Mouse (Mus musculus) ES-Bruce4 (cell line): ENCODE measurements around the gene Mgat4a. TPM values are rescaled to one million over a fixed set of nuclear protein-coding genes. Genes with fewer than 3 reads are reported as not detected.

Experiments
- H3K27ac ChIP-seq: 2 replicates; pipeline ENCODE4 v1.5.1; 2012; ENCODE audit warnings: low read length, inconsistent platforms; ENCODE audit not compliant: insufficient read depth
- H3K27me3 ChIP-seq: 2 replicates; pipeline ENCODE4 v1.6.1; 2012; ENCODE audit warnings: mild to moderate bottlenecking, low read length, inconsistent platforms; ENCODE audit not compliant: control insufficient read depth, poor library complexity, insufficient read depth, severe bottlenecking
- H3K36me3 ChIP-seq: 2 replicates; pipeline ENCODE4 v1.6.1; 2012; ENCODE audit warnings: inconsistent platforms, mild to moderate bottlenecking, low read length, moderate library complexity; ENCODE audit not compliant: control insufficient read depth, poor library complexity, insufficient read depth, severe bottlenecking
- H3K4me1 ChIP-seq: one replicate; pipeline ENCODE4 v1.8.1; 2011; ENCODE audit warnings: low read length; ENCODE audit not compliant: control insufficient read depth, insufficient read depth
- H3K4me3 ChIP-seq: 2 replicates; pipeline ENCODE4 v1.5.1; 2011; ENCODE audit warnings: low read depth, mild to moderate bottlenecking, low read length
- H3K9ac ChIP-seq: 2 replicates; pipeline ENCODE4 v1.6.1; 2012; ENCODE audit warnings: low read depth, mild to moderate bottlenecking, inconsistent platforms; ENCODE audit not compliant: poor library complexity, severe bottlenecking
- H3K9me3 ChIP-seq: replicated peaks from 2 replicates; pipeline ENCODE4 v1.6.1; 2012; ENCODE audit warnings: mild to moderate bottlenecking, low read length, inconsistent platforms; ENCODE audit not compliant: control insufficient read depth, poor library complexity, insufficient read depth, severe bottlenecking
- CTCF ChIP-seq: IDR thresholded peaks from one replicate; pipeline ENCODE4 v1.8.1; 2011; ENCODE audit warnings: low read depth, low read length
- EP300 ChIP-seq: IDR thresholded peaks from 2 replicates; pipeline ENCODE4 v1.6.1; 2011; ENCODE audit warnings: low read depth, low read length; ENCODE audit not compliant: insufficient read depth
- POLR2A ChIP-seq: IDR thresholded peaks from one replicate; pipeline ENCODE4 v1.8.1; 2011; ENCODE audit warnings: low read length; ENCODE audit not compliant: insufficient read depth
- polyA plus RNA-seq: library from polyadenylated mRNA; stranded (reverse); fragments of >200 nt; gene quantifications from 2 replicates; pipeline ENCODE4 v1.2.4, GENCODE M21; 2011; ENCODE audit warnings: low read depth; ENCODE audit not compliant: missing spikeins, insufficient read depth, insufficient read length

Mgat4a gene
- polyA plus RNA-seq, 1 experiment = 9.2 TPM

- Histone ChIP-seq H3K27me3 (no peaks in the 10 kb centered on the region), H3K9me3 (no peaks in the 10 kb centered on the region), H3K27ac (no peak overlapping the region), H3K4me1 (peaks cover 2% of the 10 kb centered on the region), H3K4me3 (no peak overlapping the region), H3K36me3 (no peaks in the 10 kb centered on the region), H3K9ac (no peak overlapping the region)
- no peak for TF ChIP-seq POLR2A
- no peak for TF ChIP-seq CTCF
- TF ChIP-seq EP300 = no peak
Measured at GRCm38 (mm10) chr1:37399734-37400133, 141.1 kb downstream of the Mgat4a start.

DNA sequence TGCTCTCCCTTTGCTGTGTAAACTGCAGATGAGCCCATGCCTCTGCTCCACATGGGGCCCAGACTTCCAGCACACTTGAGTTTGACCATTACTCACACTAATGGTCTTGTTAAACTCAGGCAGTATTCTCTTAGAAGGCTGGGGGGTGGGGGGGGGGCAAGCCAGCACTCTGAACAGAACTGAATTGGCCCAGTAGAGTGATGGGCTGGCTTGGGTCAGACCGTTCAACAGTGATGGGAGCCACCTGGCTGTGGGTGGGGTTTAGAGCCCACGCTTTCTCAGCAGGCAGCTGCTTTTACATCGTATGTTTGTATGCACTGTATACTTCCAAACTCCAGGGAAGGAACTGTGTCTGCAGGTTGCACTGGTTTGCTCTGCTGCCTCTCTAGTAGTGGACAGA is 141.9 kb downstream of the Mgat4a start:
- H3K4me3 ChIP-seq = no peak overlapping the region
- no peaks in the 10 kb centered on the region for H3K27me3 ChIP-seq
- H3K27ac ChIP-seq = no peak overlapping the region
- TF ChIP-seq CTCF = no peak
- H3K9me3 ChIP-seq = no peaks in the 10 kb centered on the region
- H3K4me1 ChIP-seq = peaks cover 2% of the 10 kb centered on the region
- no peak overlapping the region for H3K9ac ChIP-seq
- no peaks in the 10 kb centered on the region for H3K36me3 ChIP-seq

DNA sequence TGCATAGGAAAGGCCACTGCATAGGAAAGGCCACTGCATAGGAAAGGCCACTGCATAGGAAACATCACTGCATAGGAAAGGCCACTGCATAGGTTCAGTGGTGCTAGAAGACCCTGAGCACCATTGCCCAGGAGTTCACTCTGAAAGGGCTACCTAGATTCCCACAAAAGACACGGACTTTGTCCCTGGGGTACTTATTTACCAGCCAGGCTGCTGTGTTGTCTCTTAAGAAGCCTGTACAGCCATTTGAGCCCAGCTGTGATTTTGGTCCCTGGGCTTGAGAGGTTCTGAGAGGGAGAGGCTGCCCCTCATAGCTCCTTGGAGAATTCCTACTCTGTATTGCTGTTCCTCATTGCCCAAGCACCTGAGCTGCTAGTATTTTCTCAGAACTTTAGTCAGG is 144.3 kb downstream of the Mgat4a start:
- Histone ChIP-seq H3K27me3 (no peaks in the 10 kb centered on the region), H3K27ac (no peak overlapping the region), H3K9me3 (no peaks in the 10 kb centered on the region), H3K4me3 (no peak overlapping the region), H3K9ac (no peak overlapping the region), H3K4me1 (peaks cover 2% of the 10 kb centered on the region), H3K36me3 (no peaks in the 10 kb centered on the region)
- no peak for TF ChIP-seq POLR2A
- no peak for TF ChIP-seq EP300
- TF ChIP-seq CTCF = no peak

DNA sequence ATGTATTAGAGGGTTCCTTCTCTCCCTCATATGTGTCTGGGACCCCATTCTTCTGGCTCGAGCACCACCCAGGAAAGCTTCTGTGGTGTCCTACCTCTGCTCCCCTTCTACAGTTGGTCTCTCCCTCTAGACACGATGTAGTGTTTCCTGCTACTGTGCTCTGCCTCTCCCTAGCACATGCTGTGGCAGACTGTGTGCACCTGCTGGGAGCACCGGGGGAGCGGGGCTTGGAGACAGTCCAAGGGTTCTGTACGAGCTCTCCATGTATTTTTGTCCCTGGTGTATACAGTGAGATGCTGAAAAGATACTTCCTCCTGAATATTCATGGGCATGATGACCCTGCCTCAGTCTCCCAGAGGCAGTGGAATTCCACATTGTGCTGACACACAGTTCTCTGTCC is 147.6 kb downstream of the Mgat4a start:
- TF ChIP-seq EP300 (no peak), POLR2A (no peak), CTCF (no peak)
- Histone ChIP-seq H3K27ac (no peak overlapping the region), H3K9ac (no peak overlapping the region), H3K4me3 (no peak overlapping the region), H3K36me3 (no peaks in the 10 kb centered on the region), H3K9me3 (no peaks in the 10 kb centered on the region), H3K27me3 (no peaks in the 10 kb centered on the region), H3K4me1 (no peaks in the 10 kb centered on the region)

Other genes with a start within 250 kb of the Mgat4a start
- gene Inpp4a, start 241.2 kb downstream of the Mgat4a start, polyA plus RNA-seq = 8.8 and 9.3 TPM in 2 replicates
- gene Coa5, start 110.9 kb downstream of the Mgat4a start, polyA plus RNA-seq = 55.3 and 55.4 TPM in 2 replicates
- gene Unc50, start 110.9 kb downstream of the Mgat4a start, polyA plus RNA-seq = 41.1 and 42.7 TPM in 2 replicates
- 0.70 and 0.94 TPM in 2 replicates for gene 2010300C02Rik, start 179.1 kb upstream of the Mgat4a start, polyA plus RNA-seq